12 mouse cellular contexts compared by ENCODE assay signal in the genomic region with DNA sequence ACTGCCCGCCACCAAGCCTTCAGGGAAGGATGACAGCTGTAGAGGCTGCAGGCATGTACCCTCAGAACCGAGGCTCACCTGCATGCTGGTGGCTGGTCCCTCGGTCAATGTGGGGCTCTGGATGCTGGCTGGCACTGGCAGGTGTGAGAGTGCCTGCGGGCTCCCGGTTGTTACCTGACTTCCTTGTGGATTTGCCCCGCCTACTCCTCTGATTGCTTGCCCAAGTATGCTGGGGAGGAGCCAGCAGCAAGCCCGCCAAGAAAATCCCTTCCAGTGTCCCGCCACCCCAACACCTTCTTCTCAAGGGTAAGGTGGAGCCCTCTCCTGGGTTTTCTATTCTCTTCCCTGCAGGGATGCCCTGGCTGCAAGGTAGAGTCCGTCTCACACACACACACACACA. TPM values are rescaled to one million over a fixed set of nuclear protein-coding genes. Genes with fewer than 3 reads are reported as not detected.
A peak's percentile ranks its signal among the peaks of the same experiment; 100 is the strongest.
DNase-seq lines count a peak whose midpoint lies in the region; ATAC-seq and TF ChIP-seq lines count a peak whose summit lies in the region.
"Had no signal": no experiment of that assay in that cellular context is flagged by ENCODE, and none has a peak within 500 bp of the region (broad histone marks: within the 10 kb centered on the region; RNA-seq: fewer than 3 reads in every experiment).

A gene (minus strand): TSS at position 171 of the 400 bp plus-strand sequence.

- TF ChIP-seq CTCF in hindbrain, postnatal 0 days (IDR thresholded peaks at IDR 0.05; ENCODE audit: low read depth): no peak
- no peak for TF ChIP-seq CTCF in small intestine, adult 2 months (IDR thresholded peaks at IDR 0.05; ENCODE audit: extremely low read depth, insufficient read length, insufficient replicate concordance, low read depth, low read length)

- H3K27ac ChIP-seq in hindbrain, embryonic 10.5 days: no peak within 1 kb of the TSS
- no peak within 1 kb of the TSS for H3K27ac ChIP-seq in hindbrain, postnatal 0 days
- no peak within 1 kb of the TSS for H3K27ac ChIP-seq in intestine, embryonic 14.5 days (ENCODE audit: low read depth)
- H3K27ac ChIP-seq in small intestine, adult 2 months (ENCODE audit: insufficient read depth, low read depth, low read length): peak within 1 kb of the TSS; percentile 93
- H3K27ac ChIP-seq: liver, embryonic 14.5 days had no signal

- no peak for ATAC-seq in hindbrain, postnatal 0 days
- peak; percentile 70 for ATAC-seq in intestine, embryonic 14.5 days (replicated peaks; ENCODE audit: low FRiP score, low TSS enrichment, low read depth)
- ATAC-seq: forebrain, embryonic 16.5 days had no signal

- 13% methylated on average over 9 of the region's 9 CpGs for WGBS in hindbrain, embryonic 10.5 days
- 24% methylated on average over 9 of the region's 9 CpGs for WGBS in hindbrain, postnatal 0 days
- WGBS in intestine, embryonic 14.5 days: 9% methylated on average over 9 of the region's 9 CpGs
- WGBS in large intestine, adult 2 months: 10% methylated on average over 9 of the region's 9 CpGs
- WGBS in small intestine, adult 2 months: 14% methylated on average over 9 of the region's 9 CpGs

- no peaks in the 10 kb centered on the region for H3K9me3 ChIP-seq in hindbrain, embryonic 10.5 days
- no peaks in the 10 kb centered on the region for H3K9me3 ChIP-seq in hindbrain, postnatal 0 days (ENCODE audit: low read length)
- no peaks in the 10 kb centered on the region for H3K9me3 ChIP-seq in intestine, embryonic 14.5 days (ENCODE audit: control insufficient read depth, low read length)

- DNase-seq in hindbrain, embryonic 10.5 days (ENCODE audit: low spot score): no peak
- DNase-seq in hindbrain, postnatal 0 days (ENCODE audit: low spot score): no peak
- DNase-seq in intestine, embryonic 14.5 days (ENCODE audit: low spot score): peak; percentile 62
- DNase-seq in large intestine, adult 2 months (ENCODE audit: low read depth, low spot score): peak; percentile 64
- no peak for DNase-seq in right cerebral cortex, postnatal 10 days (ENCODE audit: low spot score in 2 of 2)
- no peak for DNase-seq in thymus, postnatal 14 days
- DNase-seq in left cerebral cortex, adult 9 months (ENCODE audit: low spot score in 2 of 2): no peak
- DNase-seq: adrenal gland, adult 2 months; cerebellum, postnatal 10 days had no signal

- no peaks in the 10 kb centered on the region for H3K36me3 ChIP-seq in hindbrain, embryonic 10.5 days
- no peaks in the 10 kb centered on the region for H3K36me3 ChIP-seq in hindbrain, postnatal 0 days (ENCODE audit: insufficient read depth, low read length)
- no peaks in the 10 kb centered on the region for H3K36me3 ChIP-seq in intestine, embryonic 14.5 days (ENCODE audit: control insufficient read depth, insufficient read depth, low read length)
- no peaks in the 10 kb centered on the region for H3K36me3 ChIP-seq in small intestine, adult 2 months (ENCODE audit: control insufficient read depth, insufficient read depth, low read length)

- H3K4me2 ChIP-seq in hindbrain, postnatal 0 days (ENCODE audit: low read depth, low read length): no peak within 1 kb of the TSS
- peak within 1 kb of the TSS; percentile 39 for H3K4me2 ChIP-seq in intestine, embryonic 14.5 days (ENCODE audit: low read length)

- TF ChIP-seq POLR2A in small intestine, adult 2 months (IDR thresholded peaks at IDR 0.05; ENCODE audit: low read depth, low read length): peak; percentile 84

- H3K4me3 ChIP-seq in hindbrain, embryonic 10.5 days: peak within 1 kb of the TSS; percentile 21; the same call in 1 of the 2 replicates
- no peak within 1 kb of the TSS for H3K4me3 ChIP-seq in hindbrain, postnatal 0 days (ENCODE audit: low read length)
- H3K4me3 ChIP-seq in intestine, embryonic 14.5 days (ENCODE audit: low read depth, low read length): peak within 1 kb of the TSS; percentile 27
- peak within 1 kb of the TSS; percentile 77 for H3K4me3 ChIP-seq in small intestine, adult 2 months (ENCODE audit: low read depth, low read length)

- peaks cover 28% of the 10 kb centered on the region for H3K27me3 ChIP-seq in hindbrain, embryonic 10.5 days (ENCODE audit: insufficient read depth, poor library complexity, severe bottlenecking)
- H3K27me3 ChIP-seq in hindbrain, postnatal 0 days (ENCODE audit: insufficient read depth, low read length): no peaks in the 10 kb centered on the region
- H3K27me3 ChIP-seq in intestine, embryonic 14.5 days (replicated peaks; ENCODE audit: control insufficient read depth, insufficient read depth, low read length): no peaks in the 10 kb centered on the region
- no peaks in the 10 kb centered on the region for H3K27me3 ChIP-seq in small intestine, adult 2 months (ENCODE audit: control insufficient read depth, insufficient read depth, low read length)

- H3K4me1 ChIP-seq in hindbrain, embryonic 10.5 days (replicated peaks): peaks cover 8% of the 10 kb centered on the region; the same call in 1 of the 2 replicates
- no peaks in the 10 kb centered on the region for H3K4me1 ChIP-seq in hindbrain, postnatal 0 days (ENCODE audit: insufficient read depth, low read length)
- H3K4me1 ChIP-seq in intestine, embryonic 14.5 days (replicated peaks; ENCODE audit: control insufficient read depth, insufficient read depth, low read length): no peaks in the 10 kb centered on the region
- H3K4me1 ChIP-seq in small intestine, adult 2 months (ENCODE audit: control insufficient read depth, insufficient read depth, insufficient read length, low read length): peaks cover 22% of the 10 kb centered on the region

- H3K9ac ChIP-seq in hindbrain, postnatal 0 days (replicated peaks; ENCODE audit: low read length): no peak within 1 kb of the TSS
- no peak within 1 kb of the TSS; the same call in 1 of the 2 replicates for H3K9ac ChIP-seq in intestine, embryonic 14.5 days (ENCODE audit: low read length)
- H3K9ac ChIP-seq: liver, embryonic 14.5 days had no signal

RNA-seq across cellular contexts. Expression of the gene that starts here (rescaled TPM):
- polyA plus RNA-seq in hindbrain, embryonic 10.5 days (2016; fragmentation: Nextera tagmentation; extraction: Ambion mirVana): 0.20 and 1.6 TPM in 2 replicates
- total RNA-seq in hindbrain, postnatal 0 days (2014; rRNA removed): 0.25 and 2.1 TPM in 2 replicates
- 0.45 and 0.66 TPM in 2 replicates for polyA plus RNA-seq in hindbrain, postnatal 0 days (2015; fragmentation: Nextera tagmentation; extraction: Ambion mirVana)
- 18.5 and 20.3 TPM in 2 replicates for polyA plus RNA-seq in intestine, embryonic 14.5 days (2014; fragmentation: Nextera tagmentation; extraction: Ambion mirVana)
- 143 and 205 TPM in 2 replicates for polyA plus RNA-seq in large intestine, adult 2 months (2012; rRNA removed)
- 38.2 and 74.3 TPM in 2 replicates for polyA plus RNA-seq in small intestine, adult 2 months (2012; rRNA removed)

Comparison
In these comparisons a context has a peak if more than half of its experiments do, and no peak if none do; other contexts are left out.
1. DNase-seq: peak in intestine, embryonic 14.5 days (single experiment) and large intestine, adult 2 months (single experiment); none in hindbrain, embryonic 10.5 days (single experiment), hindbrain, postnatal 0 days (single experiment), right cerebral cortex, postnatal 10 days (0 of 2), thymus, postnatal 14 days (single experiment) and left cerebral cortex, adult 9 months (0 of 2).